Mouse (Mus musculus) cerebellum, adult 8-10 months (tissue): ENCODE measurements around the gene Cox20.
"Not testable (repeated sequence)": the region's sequence is repeated elsewhere in the genome, so short reads cannot be mapped to it uniquely, and the experiment has no call there.

Experiments
- DNase-seq: peaks from one replicate; pipeline ENCODE4 v3.0.0; 2022

The Cox20 gene

DNA sequence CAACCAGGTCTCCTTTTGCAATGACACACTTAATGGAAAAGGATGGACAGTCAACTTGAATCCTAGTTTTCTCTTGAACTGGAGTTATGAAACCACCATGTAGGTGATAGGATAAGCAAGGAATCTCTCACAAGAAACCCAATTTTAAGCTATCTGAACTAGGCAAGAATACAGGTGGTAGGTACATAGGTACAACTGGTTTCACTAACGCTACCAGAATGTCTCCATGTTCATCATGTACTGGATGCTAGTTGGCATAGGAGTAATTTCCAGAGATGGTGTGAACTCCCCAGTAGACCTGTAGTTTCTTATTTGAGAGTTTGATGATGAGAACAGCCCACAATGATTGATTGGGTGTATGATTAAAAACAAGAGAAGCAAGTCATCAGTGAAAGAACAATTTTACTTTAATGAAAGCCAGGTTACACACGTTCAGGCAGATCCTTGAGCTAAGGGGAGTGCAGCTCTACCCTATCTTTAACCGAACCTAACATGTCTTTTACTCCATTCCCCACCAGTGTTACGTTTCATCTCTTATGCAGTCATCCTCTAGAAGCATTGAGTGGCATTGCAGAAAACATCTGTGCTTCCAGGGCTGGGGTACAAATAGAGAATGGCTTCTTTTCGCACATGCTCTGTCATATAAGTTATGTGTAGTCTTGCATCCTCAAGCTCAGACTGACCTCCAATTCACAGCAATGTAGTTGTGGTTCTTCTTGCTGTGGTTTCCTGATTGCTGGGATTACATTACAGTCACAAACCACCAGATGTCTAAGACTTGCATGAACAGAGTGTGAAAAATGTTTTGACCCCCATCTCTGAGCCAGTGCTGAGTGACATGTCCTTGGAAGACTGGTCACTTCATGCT lies 2.0 kb downstream of the Cox20 start:
- no peak for DNase-seq

DNA sequence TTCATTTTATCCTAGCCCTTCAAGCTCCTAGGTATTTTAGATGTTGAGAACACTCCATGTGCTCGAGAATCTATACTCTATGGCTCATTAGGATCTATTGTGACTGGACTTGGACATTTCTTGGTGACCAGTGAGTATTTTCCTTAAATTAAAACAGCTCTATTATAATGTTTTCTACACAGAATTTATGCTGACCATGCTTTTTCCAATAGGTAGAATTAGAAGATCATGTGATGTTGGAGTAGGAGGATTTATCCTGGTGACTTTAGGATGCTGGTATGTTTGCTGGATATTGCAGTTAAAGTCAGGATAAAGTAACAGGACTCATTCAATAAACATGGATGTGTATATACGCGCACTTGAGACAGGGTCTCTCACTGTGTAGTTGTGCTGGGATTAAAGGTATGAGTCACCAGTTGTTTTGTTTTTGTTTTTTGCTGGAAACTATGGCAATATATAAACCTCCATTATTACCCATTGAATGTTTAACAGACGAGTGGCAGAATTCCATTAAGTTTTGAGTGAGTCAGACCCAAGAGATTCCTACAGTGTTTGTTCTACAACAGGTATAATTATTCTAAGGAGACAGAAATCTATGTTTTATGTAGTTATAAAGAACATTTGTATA lies 2.9 kb downstream of the Cox20 start:
- DNase-seq, result no peak

DNA sequence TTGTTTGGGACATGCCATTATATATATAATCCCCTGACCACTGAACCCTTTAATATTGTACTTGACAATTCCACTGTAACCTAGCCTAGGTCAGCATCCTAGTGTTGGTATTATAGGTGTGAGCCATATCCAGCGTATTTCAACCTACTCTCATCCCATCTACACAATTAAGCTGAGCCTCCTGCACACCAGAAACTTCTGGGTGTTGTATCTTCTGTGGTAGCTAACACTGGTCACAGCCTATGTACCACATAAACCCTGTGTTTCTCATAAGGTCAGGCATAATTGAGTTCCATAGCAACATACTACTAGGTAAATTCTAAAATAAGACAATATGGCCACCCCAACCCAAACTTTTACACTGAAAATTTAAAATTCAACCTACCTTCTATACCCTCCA lies 4.3 kb downstream of the Cox20 start:
- no peak for DNase-seq

DNA sequence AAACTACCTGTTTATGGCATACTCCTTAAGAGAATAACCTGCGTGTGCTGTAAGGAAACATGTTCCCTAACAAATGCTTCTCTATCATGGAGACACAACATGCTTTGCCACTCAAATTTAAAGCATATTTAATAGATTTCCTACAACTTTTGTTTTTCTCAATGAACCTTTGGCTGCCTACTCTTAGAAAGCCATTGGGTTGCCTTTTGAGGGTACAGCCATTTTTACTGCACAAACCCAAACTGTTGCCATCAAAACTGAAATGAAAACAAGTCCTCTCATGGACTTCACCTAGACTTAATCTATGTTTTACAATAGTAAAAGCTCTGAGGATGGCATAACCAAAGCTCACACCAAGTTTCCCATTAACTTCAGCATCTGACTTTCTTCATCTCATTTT lies 5.6 kb downstream of the Cox20 start:
- DNase-seq, result no peak

- no peak for DNase-seq
Measured at GRCm38 (mm10) chr1:178326357-178326756, 7.4 kb downstream of the Cox20 start.

DNA sequence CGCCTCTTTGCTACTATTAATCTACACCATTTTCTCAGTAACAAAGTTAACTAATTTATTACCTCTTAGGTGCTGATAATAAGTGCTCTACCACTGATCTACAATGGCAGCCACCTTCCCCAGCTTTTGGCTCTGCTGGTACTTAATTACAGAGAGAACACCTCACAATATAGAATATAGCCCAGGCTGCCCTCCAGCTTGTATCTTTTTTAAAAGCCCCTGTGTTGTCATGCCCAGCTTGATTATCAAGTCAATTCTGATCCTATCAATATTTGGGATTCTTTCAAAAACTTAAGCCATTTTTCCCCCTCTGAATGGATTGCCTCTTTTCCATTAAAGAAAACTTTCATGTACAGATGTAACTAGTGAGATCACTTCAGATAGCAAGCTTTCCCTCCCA lies 8.0 kb downstream of the Cox20 start:
- no peak for DNase-seq

- DNase-seq, result no peak
Measured at GRCm38 (mm10) chr1:178329017-178329416, 10.1 kb downstream of the Cox20 start.

GRCm38 (mm10) chr1:178329946-178330345 lies 11.0 kb downstream of the Cox20 start:
- DNase-seq, result no peak

DNA sequence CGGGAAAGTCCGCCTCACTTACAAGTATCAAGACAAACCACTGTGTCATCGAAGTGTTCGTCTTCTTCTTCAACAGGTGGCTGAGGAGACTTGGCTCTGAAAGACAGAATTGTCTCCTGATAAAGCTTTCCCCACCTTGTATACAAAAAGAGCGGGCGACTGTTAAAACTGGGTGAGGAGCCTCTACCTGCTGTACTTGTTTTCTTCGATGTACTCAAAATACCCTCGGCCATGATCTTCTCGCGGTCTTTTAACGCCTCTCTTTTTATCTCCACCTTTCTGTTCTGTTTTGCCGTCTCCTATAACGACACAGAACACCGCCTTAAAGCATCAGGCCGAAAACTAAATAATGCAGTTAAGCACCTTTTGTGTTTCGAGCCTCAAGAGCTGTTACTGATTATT lies 16.9 kb downstream of the Cox20 start:
- no peak for DNase-seq

- peak; percentile 87 for DNase-seq
Measured at GRCm38 (mm10) chr1:178336289-178336775, 17.4 kb downstream of the Cox20 start.

DNA sequence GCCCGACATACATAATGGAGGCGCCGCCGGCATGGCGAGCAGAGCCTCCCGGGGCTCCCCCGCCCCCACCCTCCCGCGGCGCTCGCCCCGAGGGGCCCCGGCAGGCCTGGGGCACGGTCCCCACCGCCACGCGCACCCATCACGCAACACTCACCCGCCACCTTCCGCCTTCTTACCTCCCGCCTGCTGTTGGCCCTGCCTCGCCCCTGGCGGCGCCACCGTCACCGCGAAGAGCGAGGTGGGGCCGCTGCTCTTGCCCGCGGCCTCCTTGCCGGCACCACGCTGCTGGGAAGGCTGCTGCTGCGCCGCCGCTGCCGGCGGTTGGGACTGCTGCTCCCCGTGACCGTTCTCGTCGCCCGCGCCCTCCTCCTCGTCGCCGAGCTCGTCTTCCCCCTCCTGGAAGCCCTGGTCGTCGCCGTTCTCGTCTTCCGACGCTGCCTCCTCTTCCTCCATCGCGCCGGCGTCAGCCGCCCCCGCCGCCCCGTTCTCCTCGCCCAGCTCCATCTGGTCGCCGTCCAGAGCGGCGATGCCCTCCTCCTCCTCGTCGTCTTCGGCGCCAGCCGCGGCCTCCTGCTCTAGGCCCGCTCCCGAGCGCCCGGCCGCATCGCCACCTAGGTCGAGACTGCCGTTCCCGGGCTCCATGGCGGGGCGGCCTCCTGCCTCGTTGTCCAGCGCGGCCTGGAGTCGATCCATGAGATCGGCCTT lies 18.0 kb downstream of the Cox20 start:
- DNase-seq, result no peak

GRCm38 (mm10) chr1:178337551-178338317 lies 18.8 kb downstream of the Cox20 start, which contains the start of gene Hnrnpu:
TSS of gene Hnrnpu (minus strand) at chr1:178337797.
- peak; percentile 95 for DNase-seq

- DNase-seq, result peak; percentile 46
Measured at GRCm38 (mm10) chr1:178338318-178338641, 19.4 kb downstream of the Cox20 start.

DNA sequence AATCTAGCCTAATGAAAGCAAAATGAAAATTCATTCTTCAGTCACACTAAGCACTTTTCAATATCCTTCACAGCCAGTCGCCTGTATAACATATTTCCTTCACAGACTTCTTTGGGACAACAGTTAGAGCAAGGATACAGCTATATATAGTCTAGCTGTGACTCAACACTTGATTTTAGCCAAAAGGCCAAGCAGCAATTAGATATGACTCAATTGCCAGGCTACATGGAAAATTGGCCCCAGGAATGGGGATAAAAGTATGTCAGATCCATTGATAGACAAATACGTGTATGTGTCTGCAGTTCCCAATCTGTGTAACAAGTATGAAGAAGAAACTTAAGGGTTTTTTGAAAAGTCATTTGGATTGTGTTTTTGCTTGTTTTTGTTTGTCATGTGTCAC lies 21.3 kb downstream of the Cox20 start:
- DNase-seq, result no peak

GRCm38 (mm10) chr1:178341435-178341834 lies 22.5 kb downstream of the Cox20 start:
- DNase-seq, result no peak

GRCm38 (mm10) chr1:178342063-178342462 lies 23.1 kb downstream of the Cox20 start:
- no peak for DNase-seq

- DNase-seq, result no peak
Measured at GRCm38 (mm10) chr1:178342612-178343011, 23.7 kb downstream of the Cox20 start.

GRCm38 (mm10) chr1:178344071-178344805 lies 25.3 kb downstream of the Cox20 start:
- not testable (repeated sequence) for DNase-seq

GRCm38 (mm10) chr1:178350792-178351191 lies 31.9 kb downstream of the Cox20 start:
- no peak for DNase-seq

DNA sequence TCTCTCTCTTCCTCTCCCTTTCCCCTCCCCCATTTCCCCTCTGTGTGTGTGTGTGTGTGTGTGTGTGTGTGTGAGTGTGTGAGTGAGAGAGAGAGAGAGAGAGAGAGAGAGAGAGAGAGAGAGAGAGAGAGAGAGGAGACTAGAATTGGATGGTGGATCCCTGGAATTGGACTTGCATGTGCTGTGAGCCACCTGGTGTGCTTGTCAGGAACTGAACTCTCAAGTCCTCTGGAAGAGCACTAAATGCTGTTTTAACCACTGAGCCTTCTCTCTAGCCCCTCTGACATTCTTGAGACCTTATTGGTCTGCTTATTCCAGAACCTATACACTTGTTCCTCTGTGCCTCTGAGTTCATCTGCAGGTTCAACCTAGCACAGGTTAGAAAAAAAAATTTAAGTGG lies 32.7 kb downstream of the Cox20 start:
- DNase-seq, result no peak

GRCm38 (mm10) chr1:178354576-178354975 lies 35.6 kb downstream of the Cox20 start:
- DNase-seq, result no peak
